Mouse (Mus musculus): ENCODE data around the gene Ppp4r3a.

The Ppp4r3a gene

GRCm38 (mm10) chr12:100990291-100990690, 93.2 kb downstream of the Ppp4r3a start:
- no peak for DNase-seq

- peak; percentile 34 for DNase-seq
These were observed 93.7 kb downstream of the Ppp4r3a start for GRCm38 (mm10) chr12:100989780-100990288.

Data from lung, postnatal 14 days (tissue).